Mouse (Mus musculus): Measurements from ENCODE around the gene Pafah2.
"Not testable (repeated sequence)": the region's sequence is repeated elsewhere in the genome, so short reads cannot be mapped to it uniquely, and the experiment has no call there.

The Pafah2 gene

GRCm38 (mm10) chr4:134373295-134373694, 22.8 kb upstream of the Pafah2 start:
- no peak for DNase-seq (ENCODE audit: low spot score in 2 of 2)

GRCm38 (mm10) chr4:134374306-134374705, 21.8 kb upstream of the Pafah2 start:
- no peak for DNase-seq (ENCODE audit: low spot score in 2 of 2)

GRCm38 (mm10) chr4:134378089-134378615, 18.0 kb upstream of the Pafah2 start:
- DNase-seq (ENCODE audit: low spot score in 2 of 2), result no peak

- no peak for DNase-seq (ENCODE audit: low spot score in 2 of 2)
Observed at GRCm38 (mm10) chr4:134379510-134379909, 16.6 kb upstream of the Pafah2 start.

GRCm38 (mm10) chr4:134383750-134384149, 12.4 kb upstream of the Pafah2 start, which contains the start of gene Extl1:
Gene Extl1, minus strand, starts transcription at chr4:134383850.
- not testable (repeated sequence) for DNase-seq (ENCODE audit: low spot score in 2 of 2)

- DNase-seq (ENCODE audit: low spot score in 2 of 2), result no peak
Observed at GRCm38 (mm10) chr4:134387268-134387667, 8.9 kb upstream of the Pafah2 start.

- DNase-seq (ENCODE audit: low spot score in 2 of 2), result peak; percentile 46 to 73
Observed at GRCm38 (mm10) chr4:134388397-134388796, 7.7 kb upstream of the Pafah2 start.

- no peak for DNase-seq (ENCODE audit: low spot score in 2 of 2)
Observed at GRCm38 (mm10) chr4:134391636-134392035, 4.5 kb upstream of the Pafah2 start.

GRCm38 (mm10) chr4:134392595-134392994, 3.5 kb upstream of the Pafah2 start:
- DNase-seq (ENCODE audit: low spot score in 2 of 2), result peak in 1 of 2 experiments; percentile 80

- DNase-seq (ENCODE audit: low spot score in 2 of 2), result peak in 1 of 2 experiments; percentile 67
Observed at GRCm38 (mm10) chr4:134393026-134393425, 3.1 kb upstream of the Pafah2 start.

- DNase-seq (ENCODE audit: low spot score in 2 of 2), result peak in 1 of 2 experiments; percentile 43
Observed at GRCm38 (mm10) chr4:134395142-134395541, 978 bp upstream of the Pafah2 start.

- DNase-seq (ENCODE audit: low spot score in 2 of 2), result peak; percentile 79 to 83
Observed at GRCm38 (mm10) chr4:134397121-134397520, 1.0 kb downstream of the Pafah2 start.

GRCm38 (mm10) chr4:134397732-134398131, 1.6 kb downstream of the Pafah2 start:
- DNase-seq (ENCODE audit: low spot score in 2 of 2), result no peak

- peak in 1 of 2 experiments; percentile 64 for DNase-seq (ENCODE audit: low spot score in 2 of 2)
Observed at GRCm38 (mm10) chr4:134400206-134400605, 4.1 kb downstream of the Pafah2 start.

GRCm38 (mm10) chr4:134401181-134401661, 5.1 kb downstream of the Pafah2 start:
- peak; percentile 85 to 89 for DNase-seq (ENCODE audit: low spot score in 2 of 2)

- DNase-seq (ENCODE audit: low spot score in 2 of 2), result no peak
Observed at GRCm38 (mm10) chr4:134401856-134402570, 5.9 kb downstream of the Pafah2 start.

- peak; percentile 66 to 74 for DNase-seq (ENCODE audit: low spot score in 2 of 2)
Observed at GRCm38 (mm10) chr4:134402571-134403262, 6.6 kb downstream of the Pafah2 start.

- no peak for DNase-seq (ENCODE audit: low spot score in 2 of 2)
Observed at GRCm38 (mm10) chr4:134403721-134404120, 7.6 kb downstream of the Pafah2 start.

- DNase-seq (ENCODE audit: low spot score in 2 of 2), result no peak
Observed at GRCm38 (mm10) chr4:134409286-134409685, 13.2 kb downstream of the Pafah2 start.

- DNase-seq (ENCODE audit: low spot score in 2 of 2), result peak; percentile 65 to 68
Observed at GRCm38 (mm10) chr4:134416177-134416576, 20.1 kb downstream of the Pafah2 start.

- peak; percentile 56 to 78 for DNase-seq (ENCODE audit: low spot score in 2 of 2)
Observed at GRCm38 (mm10) chr4:134416602-134417001, 20.5 kb downstream of the Pafah2 start.

GRCm38 (mm10) chr4:134417111-134417510, 21.0 kb downstream of the Pafah2 start:
- no peak for DNase-seq (ENCODE audit: low spot score in 2 of 2)

- no peak for DNase-seq (ENCODE audit: low spot score in 2 of 2)
Observed at GRCm38 (mm10) chr4:134421971-134422370, 25.9 kb downstream of the Pafah2 start.
